30 mouse cellular contexts compared by ENCODE assay signal in the genomic region with DNA sequence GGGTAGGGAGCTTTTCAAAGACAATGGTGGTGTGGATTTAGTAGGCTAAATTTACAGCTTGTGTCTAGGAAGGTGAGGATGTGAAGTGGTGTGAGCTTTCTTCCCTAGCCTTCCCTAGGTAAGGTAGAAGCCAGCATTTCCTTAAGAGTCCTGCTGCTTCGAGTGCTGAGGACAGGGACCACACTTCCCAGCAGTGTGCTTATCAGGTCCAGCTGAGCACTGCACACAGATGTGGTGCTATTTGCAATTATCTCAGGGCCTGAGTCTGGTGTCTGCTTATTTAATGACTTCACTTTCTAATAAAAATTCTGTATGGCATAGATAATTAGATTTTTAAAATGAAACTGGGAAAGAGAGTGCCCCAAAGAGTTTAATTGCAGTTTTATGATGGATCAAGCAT. TPM values are rescaled to one million over a fixed set of nuclear protein-coding genes. Genes with fewer than 3 reads are reported as not detected.
DNase-seq lines count a peak whose midpoint lies in the region; ATAC-seq and TF ChIP-seq lines count a peak whose summit lies in the region.
"Had no signal": no experiment of that assay in that cellular context is flagged by ENCODE, and none has a peak within 500 bp of the region (broad histone marks: within the 10 kb centered on the region; RNA-seq: fewer than 3 reads in every experiment).

No protein-coding gene starts in this region.

- no peaks in the 10 kb centered on the region for H3K36me3 ChIP-seq in forebrain, embryonic 15.5 days
- no peaks in the 10 kb centered on the region for H3K36me3 ChIP-seq in forebrain, embryonic 11.5 days (ENCODE audit: control insufficient read depth, insufficient read depth, low read length)
- peaks cover 3% of the 10 kb centered on the region; the same call in 1 of the 2 replicates for H3K36me3 ChIP-seq in heart, embryonic 12.5 days
- H3K36me3 ChIP-seq in neural tube, embryonic 15.5 days = no peaks in the 10 kb centered on the region; the same call in 1 of the 2 replicates
- H3K36me3 ChIP-seq: embryonic facial prominence, embryonic 10.5 days; embryonic facial prominence, embryonic 15.5 days; G1E; kidney, embryonic 15.5 days; limb, embryonic 15.5 days; liver, embryonic 13.5 days; midbrain, embryonic 15.5 days had no signal

- peak overlapping the region; percentile 59; the same call in 1 of the 2 replicates for H3K4me2 ChIP-seq in forebrain, embryonic 15.5 days (replicated peaks)
- no peak overlapping the region for H3K4me2 ChIP-seq in forebrain, embryonic 11.5 days (ENCODE audit: low read depth, low read length, severe bottlenecking)
- 0 out of 2 replicates have a peak overlapping the region, but pooled peaks have one; percentile 17 for H3K4me2 ChIP-seq in heart, embryonic 12.5 days
- 0 out of 2 replicates have a peak overlapping the region, but pooled peaks have one; percentile 15 for H3K4me2 ChIP-seq in neural tube, embryonic 15.5 days
- H3K4me2 ChIP-seq: embryonic facial prominence, embryonic 15.5 days; hindbrain, embryonic 14.5 days; kidney, embryonic 15.5 days; limb, embryonic 15.5 days; liver, embryonic 13.5 days; midbrain, embryonic 15.5 days had no signal

- H3K9ac ChIP-seq in forebrain, embryonic 15.5 days (replicated peaks) = no peak overlapping the region
- H3K9ac ChIP-seq in forebrain, embryonic 11.5 days (ENCODE audit: low read length) = no peak overlapping the region
- H3K9ac ChIP-seq in heart, embryonic 12.5 days = no peak overlapping the region
- no peak overlapping the region for H3K9ac ChIP-seq in neural tube, embryonic 15.5 days (replicated peaks)
- H3K9ac ChIP-seq: embryonic facial prominence, embryonic 15.5 days; hindbrain, embryonic 14.5 days; kidney, embryonic 15.5 days; limb, embryonic 15.5 days; liver, embryonic 13.5 days; midbrain, embryonic 15.5 days had no signal

- peaks cover 60% of the 10 kb centered on the region for H3K4me1 ChIP-seq in forebrain, embryonic 15.5 days
- peaks cover 5% of the 10 kb centered on the region; the same call in 1 of the 2 replicates for H3K4me1 ChIP-seq in forebrain, embryonic 11.5 days (replicated peaks; ENCODE audit: control insufficient read depth, insufficient read depth, low read length)
- H3K4me1 ChIP-seq in heart, embryonic 12.5 days (replicated peaks) = peaks cover 79% of the 10 kb centered on the region
- H3K4me1 ChIP-seq in neural tube, embryonic 15.5 days = peaks cover 56% of the 10 kb centered on the region

- H3K4me3 ChIP-seq in forebrain, embryonic 15.5 days = 0 out of 2 replicates have a peak overlapping the region, but pooled peaks have one; percentile 90
- no peak overlapping the region for H3K4me3 ChIP-seq in forebrain, embryonic 11.5 days (ENCODE audit: low read depth, low read length)
- H3K4me3 ChIP-seq in heart, embryonic 12.5 days = no peak overlapping the region
- peak overlapping the region; percentile 1; the same call in 1 of the 2 replicates for H3K4me3 ChIP-seq in left cerebral cortex, adult 2 months
- H3K4me3 ChIP-seq in neural tube, embryonic 15.5 days (replicated peaks) = no peak overlapping the region
- H3K4me3 ChIP-seq: embryonic facial prominence, embryonic 10.5 days; embryonic facial prominence, embryonic 15.5 days; kidney, embryonic 15.5 days; limb, embryonic 15.5 days; liver, embryonic 13.5 days; megakaryocyte, embryonic 14.5 days; midbrain, embryonic 15.5 days had no signal

- no peak for TF ChIP-seq CTCF in left cerebral cortex, adult 2 months (IDR thresholded peaks at IDR 0.05)

- ATAC-seq in forebrain, embryonic 15.5 days (replicated peaks) = no peak
- ATAC-seq in forebrain, embryonic 11.5 days (replicated peaks; ENCODE audit: low FRiP score) = no peak
- ATAC-seq in heart, embryonic 12.5 days (ENCODE audit: insufficient number of reproducible peaks, low FRiP score) = no peak
- no peak; the same call in 1 of the 2 replicates for ATAC-seq in neural tube, embryonic 15.5 days (ENCODE audit: low FRiP score)
- ATAC-seq: inflammation-experienced regulatory T-cells, adult 6 months; lung, postnatal 0 days; midbrain, embryonic 15.5 days; Patski had no signal

- WGBS in forebrain, embryonic 15.5 days = 76% methylated on average over 1 of the region's 1 CpGs
- WGBS in forebrain, embryonic 11.5 days = 82% methylated on average over 1 of the region's 1 CpGs
- WGBS in heart, embryonic 12.5 days = 12% methylated on average over 1 of the region's 1 CpGs
- WGBS in neural tube, embryonic 15.5 days = 37% methylated on average over 1 of the region's 1 CpGs

- H3K27me3 ChIP-seq in forebrain, embryonic 15.5 days = no peaks in the 10 kb centered on the region
- no peaks in the 10 kb centered on the region; the same call in 1 of the 2 replicates for H3K27me3 ChIP-seq in forebrain, embryonic 11.5 days (ENCODE audit: control insufficient read depth, insufficient read depth, low read length)
- H3K27me3 ChIP-seq in heart, embryonic 12.5 days (replicated peaks) = no peaks in the 10 kb centered on the region
- H3K27me3 ChIP-seq in neural tube, embryonic 15.5 days (replicated peaks) = no peaks in the 10 kb centered on the region
- H3K27me3 ChIP-seq: embryonic facial prominence, embryonic 15.5 days; kidney, embryonic 15.5 days; limb, embryonic 15.5 days; midbrain, embryonic 15.5 days had no signal

- H3K9me3 ChIP-seq in forebrain, embryonic 15.5 days = no peaks in the 10 kb centered on the region
- H3K9me3 ChIP-seq in forebrain, embryonic 11.5 days (ENCODE audit: control insufficient read depth, low read length) = no peaks in the 10 kb centered on the region
- H3K9me3 ChIP-seq in heart, embryonic 12.5 days (replicated peaks) = no peaks in the 10 kb centered on the region
- H3K9me3 ChIP-seq in neural tube, embryonic 15.5 days (replicated peaks) = no peaks in the 10 kb centered on the region
- H3K9me3 ChIP-seq: embryonic facial prominence, embryonic 10.5 days; embryonic facial prominence, embryonic 15.5 days; kidney, embryonic 15.5 days; limb, embryonic 15.5 days; liver, embryonic 13.5 days; megakaryocyte, embryonic 14.5 days; midbrain, embryonic 15.5 days had no signal

- H3K27ac ChIP-seq in forebrain, embryonic 15.5 days (replicated peaks) = no peak overlapping the region
- no peak overlapping the region for H3K27ac ChIP-seq in forebrain, embryonic 11.5 days (ENCODE audit: low read depth, low read length)
- H3K27ac ChIP-seq in heart, embryonic 12.5 days (ENCODE audit: poor library complexity, severe bottlenecking) = no peak overlapping the region
- no peak overlapping the region; the same call in 1 of the 2 replicates for H3K27ac ChIP-seq in left cerebral cortex, adult 2 months
- H3K27ac ChIP-seq in neural tube, embryonic 15.5 days (replicated peaks) = 0 out of 2 replicates have a peak overlapping the region, but pooled peaks have one; percentile 49
- H3K27ac ChIP-seq: embryonic facial prominence, embryonic 10.5 days; embryonic facial prominence, embryonic 15.5 days; hindbrain, embryonic 14.5 days; kidney, embryonic 15.5 days; limb, embryonic 15.5 days; liver, embryonic 13.5 days; midbrain, embryonic 15.5 days had no signal

- no peak for DNase-seq in forebrain, embryonic 11.5 days (ENCODE audit: low spot score)
- no peak for DNase-seq in heart, postnatal 25 days (ENCODE audit: low spot score)
- no peak for DNase-seq in left cerebral cortex, adult 2 months (ENCODE audit: extremely low spot score in 1 of 2, low spot score in 2 of 2)
- DNase-seq in left cerebral cortex, postnatal 14 days (ENCODE audit: low spot score in 2 of 2) = no peak
- DNase-seq: adrenal gland, postnatal 10 days; cerebellum, adult 8-10 months; cerebellum, postnatal 25 days; gastrocnemius, postnatal 25 days; heart, postnatal 4 days; kidney, adult 18-20 months; kidney, postnatal 25 days; left cerebral cortex, postnatal 4 days; liver, embryonic 13.5 days; lung, adult 18-20 months; lung, postnatal 4 days; thymus, postnatal 4 days had no signal

- intact Hi-C loops in heart, postnatal 25 days (cut with DNase I) = no loop called here
- intact Hi-C loops in left cerebral cortex, adult 2 months (cut with DNase I) = no loop called here
- intact Hi-C loops in left cerebral cortex, postnatal 14 days (cut with DNase I) = no loop called here

RNA-seq across cellular contexts. Expression of a gene that starts 4.6 kb away (rescaled TPM):
- polyA plus RNA-seq in forebrain, embryonic 15.5 days (2015; fragmentation: Nextera tagmentation; extraction: Ambion mirVana) = 139 and 154 TPM in 2 replicates
- 10.7 and 12.9 TPM in 2 replicates for polyA plus RNA-seq in forebrain, embryonic 11.5 days (2014; fragmentation: Nextera tagmentation; extraction: Ambion mirVana)
- 48.8 and 49.4 TPM in 2 replicates for polyA plus RNA-seq in heart, embryonic 12.5 days (2016; fragmentation: Nextera tagmentation; extraction: Ambion mirVana)
- 1 to 10 TPM; 9.5 to 10.0 TPM for total RNA-seq in heart, postnatal 25 days (2021)
- total RNA-seq in left cerebral cortex, adult 2 months (2021) = 100 to 1,000 TPM; 174 to 176 TPM
- total RNA-seq in left cerebral cortex, postnatal 14 days (2021) = 100 to 1,000 TPM; 287 to 288 TPM
- polyA plus RNA-seq in neural tube, embryonic 15.5 days (2015; fragmentation: Nextera tagmentation; extraction: Ambion mirVana) = 58.2 and 59.1 TPM in 2 replicates
- polyA plus RNA-seq: G1E had no signal

Comparison
In these comparisons a context has a peak if more than half of its experiments do, and no peak if none do; other contexts are left out.
1. H3K4me3 ChIP-seq: peak in forebrain, embryonic 15.5 days (single experiment) and left cerebral cortex, adult 2 months (single experiment); none in forebrain, embryonic 11.5 days (single experiment), heart, embryonic 12.5 days (single experiment) and neural tube, embryonic 15.5 days (single experiment).